Mouse (Mus musculus) heart, adult 11 months (tissue): Measurements from ENCODE around the gene Mink1.
"Not testable (repeated sequence)": the region's sequence is repeated elsewhere in the genome, so short reads cannot be mapped to it uniquely, and the experiment has no call there.

Experiments
- DNase-seq: peaks from one replicate; pipeline ENCODE4 v3.0.0; 2022

The Mink1 gene

DNA sequence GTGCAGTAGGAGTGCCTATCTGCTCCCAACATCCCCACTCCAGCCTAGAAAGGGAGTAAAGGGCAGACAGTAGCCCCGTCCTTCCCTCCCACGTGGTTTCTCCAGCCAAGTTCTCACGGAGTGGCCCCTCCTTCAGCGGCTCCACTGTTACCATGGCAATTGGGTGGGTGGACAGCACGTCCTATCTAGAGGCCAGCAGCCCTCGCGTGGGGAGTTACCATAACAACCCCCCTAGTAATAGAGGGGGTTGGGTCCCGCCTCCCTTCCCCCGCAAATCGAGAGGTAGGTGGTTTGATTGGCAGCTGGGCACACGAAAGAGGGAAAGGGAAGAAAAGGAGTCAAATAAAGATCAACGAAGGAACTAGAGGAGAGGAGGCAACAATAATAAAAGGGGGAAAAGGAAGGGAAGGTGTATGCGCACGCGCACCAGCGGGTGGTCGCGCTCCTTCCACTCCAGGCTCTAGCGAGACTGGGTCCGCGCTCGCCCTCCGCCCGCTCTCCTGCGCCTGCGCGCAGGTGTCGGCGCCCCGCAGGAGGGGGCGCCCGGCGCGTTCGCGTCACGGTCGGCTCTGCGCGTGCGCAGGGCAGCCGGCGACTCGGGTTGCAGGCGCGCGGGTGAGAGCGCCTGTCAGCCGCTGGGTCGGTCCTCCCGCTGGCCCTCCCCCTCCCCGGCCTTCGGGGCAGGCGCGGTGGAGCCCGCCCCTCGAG is at the start of gene Mink1:
Gene Mink1, plus strand, starts transcription at position 595 of the 708 bp plus-strand sequence.
- DNase-seq = peak; percentile 99

DNA sequence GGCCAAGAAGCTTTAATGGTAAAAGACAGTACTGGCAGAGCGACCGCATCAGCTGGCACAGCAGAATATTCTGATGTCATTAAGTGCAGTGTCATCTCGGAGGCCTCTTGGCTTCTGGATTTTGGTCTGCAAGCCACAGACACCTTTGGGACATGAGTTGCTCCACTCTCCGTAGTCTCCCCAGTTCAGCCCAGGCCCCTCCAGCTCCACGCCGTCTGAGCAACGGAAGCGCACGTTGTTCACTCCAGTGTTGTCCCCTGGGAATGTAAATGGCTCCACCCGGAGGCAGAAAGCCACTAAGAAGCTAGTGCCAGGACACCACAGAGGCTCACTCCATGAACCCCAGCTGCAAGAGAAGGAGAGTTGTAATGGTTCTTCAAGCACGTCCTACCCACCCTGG is 49.2 kb upstream of the Mink1 start:
- DNase-seq = peak; percentile 97

DNA sequence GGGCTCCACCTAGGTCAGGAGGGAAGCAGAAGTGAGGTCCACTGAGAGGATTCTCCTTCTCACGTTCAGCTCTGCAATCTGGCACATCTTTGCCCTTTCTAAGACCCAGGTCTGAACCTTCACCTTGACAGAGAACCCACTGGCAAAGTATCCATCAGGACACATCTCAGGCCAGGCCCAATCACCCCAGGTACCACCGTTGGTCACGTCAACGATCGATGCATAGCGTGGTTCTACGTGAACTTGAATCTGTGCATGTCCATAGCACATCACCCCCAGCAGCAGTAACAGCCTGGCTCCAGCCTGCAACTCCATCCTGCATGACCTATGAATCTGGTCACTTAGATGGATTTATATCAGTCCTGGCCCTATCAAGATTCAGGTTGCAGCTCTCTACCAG is 48.4 kb upstream of the Mink1 start, which contains the start of gene Vmo1:
Gene Vmo1, minus strand, starts transcription at position 329 of the 400 bp plus-strand sequence.
- peak; percentile 92 for DNase-seq

DNA sequence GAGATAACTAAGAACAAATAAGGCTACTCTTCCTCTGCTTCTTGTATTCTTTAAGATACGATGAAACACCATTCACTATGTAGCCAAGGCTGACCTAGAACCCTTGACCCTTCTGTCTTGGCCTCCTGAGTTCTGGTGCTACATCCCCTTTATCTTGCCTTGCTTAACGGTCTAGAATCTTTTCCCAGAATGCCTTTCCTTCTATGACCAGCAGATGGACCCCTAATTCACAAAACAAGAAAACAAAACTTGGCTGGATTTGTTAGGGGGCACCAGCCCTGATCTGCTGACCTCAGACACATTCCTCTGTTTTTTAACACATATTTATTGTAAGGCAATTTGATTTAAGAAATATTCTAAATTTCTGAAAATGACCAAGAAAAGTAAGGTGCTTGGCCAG is 46.3 kb upstream of the Mink1 start:
- DNase-seq = peak; percentile 85

DNA sequence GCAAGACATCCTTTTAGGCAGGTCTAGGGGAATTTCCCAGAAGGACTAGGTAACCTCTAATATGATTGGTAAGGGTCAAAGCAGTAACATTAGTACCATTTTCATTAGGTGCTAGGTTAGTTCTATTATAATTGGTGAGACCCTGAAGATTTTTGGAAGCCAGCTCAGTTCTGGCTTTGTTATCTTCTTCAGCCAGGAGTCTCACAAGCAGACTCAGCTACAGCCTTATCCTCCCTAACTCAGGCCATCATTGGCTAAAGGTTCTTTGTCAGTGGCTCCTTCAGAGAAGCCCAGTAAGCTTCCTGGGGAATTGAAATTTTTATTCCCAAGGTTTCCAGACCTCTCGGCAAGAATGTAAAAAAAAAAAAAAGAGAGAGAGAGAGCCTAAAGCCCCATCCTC is 44.2 kb upstream of the Mink1 start:
- no peak for DNase-seq

DNA sequence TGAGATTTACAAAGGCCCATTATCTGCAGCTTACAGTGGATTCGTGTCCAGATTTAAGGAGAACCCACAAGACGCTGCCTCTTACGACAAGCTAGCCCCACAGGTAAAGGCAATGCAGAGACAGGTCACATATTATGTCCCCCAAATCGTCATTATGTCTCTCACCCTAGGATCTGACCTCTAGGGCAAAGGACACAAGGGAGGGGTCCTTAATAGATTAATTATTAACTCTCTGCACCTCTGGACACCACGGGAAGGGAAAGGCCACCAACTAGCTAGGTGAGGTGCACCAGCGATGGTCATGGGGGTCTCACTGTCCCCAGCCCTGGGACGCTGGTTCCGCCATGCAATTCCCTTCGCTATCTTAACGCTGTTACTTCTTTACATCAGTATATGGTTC is 43.8 kb upstream of the Mink1 start, which contains the start of gene Gltpd2:
Gene Gltpd2, plus strand, starts transcription at position 274 of the 400 bp plus-strand sequence.
- peak; percentile 84 for DNase-seq

DNA sequence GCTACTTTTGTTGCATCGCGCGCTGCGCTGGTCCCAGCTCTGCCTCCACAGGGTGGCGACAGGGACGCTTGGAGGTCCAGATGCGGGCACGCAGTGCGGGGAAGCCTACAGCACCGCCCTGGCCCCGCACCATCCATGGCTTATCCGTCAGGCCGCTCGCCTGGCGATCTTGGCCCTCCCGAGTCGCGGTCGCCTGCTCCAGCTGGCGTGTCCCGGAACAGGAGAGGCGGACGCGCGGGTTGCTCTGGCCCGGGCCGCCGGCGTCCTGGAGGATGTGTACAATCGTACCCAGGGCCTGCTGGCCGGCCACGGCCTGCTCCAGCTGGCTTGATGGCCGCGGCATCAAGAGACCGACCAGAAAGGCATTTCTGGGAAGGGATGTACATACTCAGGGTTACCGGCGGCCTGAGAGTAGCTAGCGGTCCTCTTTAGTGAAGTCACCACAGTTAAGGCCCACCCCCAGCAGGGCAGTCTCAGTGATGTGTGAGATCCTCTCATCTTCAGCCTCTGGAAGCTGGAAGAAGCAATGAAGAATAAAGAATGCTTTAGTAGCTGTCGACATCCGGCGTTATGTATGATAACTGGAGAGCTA is 42.4 kb upstream of the Mink1 start:
- peak; percentile 97 for DNase-seq

DNA sequence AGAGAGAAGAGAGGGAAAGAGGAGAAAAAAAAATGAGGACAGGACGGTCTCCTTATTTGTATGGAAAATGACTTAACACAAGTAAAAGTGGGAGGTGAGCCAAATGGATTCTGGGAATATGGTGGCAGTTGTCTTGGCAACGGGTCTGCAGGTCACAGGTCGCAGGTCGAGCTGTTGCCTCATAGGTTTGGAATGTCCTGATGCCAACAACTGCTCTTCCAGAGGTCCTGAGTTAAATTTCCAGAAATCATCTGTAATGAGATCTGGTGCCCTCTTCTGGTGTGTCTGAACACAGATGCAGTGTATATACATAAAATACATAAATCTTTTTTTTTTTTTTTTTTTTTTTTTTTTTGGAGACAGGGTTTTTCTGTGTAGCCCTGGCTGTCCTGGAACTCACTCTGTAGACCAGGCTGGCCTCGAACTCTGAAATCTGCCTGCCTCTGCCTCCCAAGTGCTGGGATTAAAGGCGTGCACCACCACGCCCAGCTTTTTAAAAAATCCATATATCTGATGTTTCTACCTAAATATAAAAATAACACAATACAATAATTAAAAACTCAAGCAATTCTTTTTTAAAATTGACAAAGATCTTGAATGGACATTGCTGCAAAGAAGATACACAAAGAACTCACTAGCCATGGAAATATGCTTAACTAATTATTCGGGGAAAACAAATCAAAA is 39.2 kb upstream of the Mink1 start:
- DNase-seq = peak; percentile 75

DNA sequence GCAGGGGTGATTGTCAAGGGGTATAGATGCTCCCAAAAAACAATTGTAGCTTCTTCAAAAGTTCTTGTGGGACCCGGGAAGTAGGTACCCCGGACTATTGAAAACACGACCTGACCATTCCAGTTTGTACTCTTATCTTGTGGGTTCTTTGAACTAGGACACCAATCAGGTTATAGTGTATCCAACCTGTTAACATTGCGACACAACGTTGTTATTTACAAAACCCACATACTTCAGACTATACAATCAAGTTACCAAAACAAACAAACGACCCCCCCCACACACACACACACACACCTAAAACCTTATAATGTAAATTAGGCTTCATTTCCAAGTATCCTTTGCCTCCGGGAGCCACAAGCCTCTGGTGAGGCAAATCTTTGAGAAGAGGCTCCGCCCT is 37.9 kb upstream of the Mink1 start:
- no peak for DNase-seq

DNA sequence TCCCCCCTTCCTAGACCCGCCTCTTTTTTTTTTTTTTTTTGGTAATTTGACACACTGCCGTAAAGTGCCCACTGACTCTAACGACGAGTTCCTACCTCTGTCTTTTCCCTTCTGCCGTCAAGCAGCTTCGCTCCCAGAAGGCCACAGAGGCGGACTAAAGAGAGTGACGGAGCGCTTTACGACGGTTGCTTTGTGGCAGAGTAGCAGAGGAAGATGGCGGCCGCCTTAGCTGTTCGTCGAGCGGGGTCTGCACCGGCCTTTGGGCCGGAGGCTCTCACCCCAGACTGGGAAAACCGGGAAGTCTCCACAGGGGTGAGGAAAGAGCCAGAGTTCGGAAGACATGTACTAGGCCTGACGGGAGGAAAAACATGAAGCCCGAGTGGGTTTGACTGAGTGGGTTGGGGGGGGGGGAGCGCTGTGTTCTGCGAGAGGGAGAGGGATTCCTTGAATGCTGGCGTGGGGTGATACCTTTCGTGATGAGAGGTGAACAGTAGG is 37.5 kb upstream of the Mink1 start, which contains the start of gene Psmb6:
Gene Psmb6, plus strand, starts transcription at position 184 of the 495 bp plus-strand sequence.
- peak; percentile 100 for DNase-seq

DNA sequence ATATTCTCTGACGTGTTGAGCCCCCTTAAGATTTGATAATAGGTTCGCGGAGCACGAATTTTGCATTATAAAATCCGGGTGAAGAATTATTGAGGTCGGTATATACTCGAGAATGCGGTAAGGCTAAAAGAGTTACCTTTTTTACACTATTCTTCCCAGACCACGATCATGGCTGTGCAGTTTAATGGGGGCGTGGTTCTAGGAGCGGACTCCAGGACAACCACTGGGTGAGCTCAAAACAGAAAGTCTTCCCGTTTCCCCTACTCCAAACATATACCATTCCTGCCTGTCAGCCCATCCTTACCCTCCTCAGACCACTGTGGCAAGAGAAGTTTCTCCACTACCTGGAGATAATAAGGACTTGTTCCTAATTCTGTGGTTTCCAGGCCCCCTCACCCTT is 37.0 kb upstream of the Mink1 start:
- DNase-seq = peak; percentile 89

DNA sequence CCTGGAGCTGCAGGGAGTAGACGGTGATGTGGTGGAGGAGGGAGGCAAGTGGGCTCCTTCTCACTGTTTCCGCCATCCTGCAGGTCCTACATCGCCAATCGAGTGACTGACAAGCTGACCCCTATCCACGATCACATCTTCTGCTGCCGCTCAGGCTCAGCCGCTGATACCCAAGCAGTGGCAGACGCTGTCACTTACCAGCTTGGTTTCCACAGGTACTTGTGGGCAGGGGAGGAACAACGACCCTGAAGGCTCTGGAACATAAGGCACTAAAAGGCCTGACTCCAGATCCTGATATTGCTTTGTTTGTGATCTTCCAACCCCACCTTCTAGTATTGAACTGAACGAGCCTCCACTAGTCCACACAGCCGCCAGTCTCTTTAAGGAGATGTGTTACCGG is 36.5 kb upstream of the Mink1 start:
- peak; percentile 92 for DNase-seq

DNA sequence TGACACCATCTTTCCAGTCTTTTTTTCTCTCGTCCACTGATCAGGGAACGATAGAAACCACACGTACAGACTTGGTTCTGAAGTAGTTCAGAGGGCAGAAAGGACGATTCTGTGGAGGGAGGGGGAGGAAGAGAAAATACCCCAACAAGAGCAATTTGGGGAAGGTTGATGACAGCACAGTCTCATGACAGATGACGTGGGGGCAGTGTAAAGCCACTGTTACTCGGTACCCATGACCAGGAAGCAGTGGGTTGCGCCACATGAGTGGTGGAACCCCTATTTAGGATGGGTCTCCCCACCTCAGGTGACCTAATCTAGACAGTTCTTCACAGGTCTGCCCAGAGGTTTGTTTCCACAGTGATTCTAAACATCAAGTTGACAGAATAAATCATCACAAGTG is 34.1 kb upstream of the Mink1 start:
- DNase-seq = no peak

DNA sequence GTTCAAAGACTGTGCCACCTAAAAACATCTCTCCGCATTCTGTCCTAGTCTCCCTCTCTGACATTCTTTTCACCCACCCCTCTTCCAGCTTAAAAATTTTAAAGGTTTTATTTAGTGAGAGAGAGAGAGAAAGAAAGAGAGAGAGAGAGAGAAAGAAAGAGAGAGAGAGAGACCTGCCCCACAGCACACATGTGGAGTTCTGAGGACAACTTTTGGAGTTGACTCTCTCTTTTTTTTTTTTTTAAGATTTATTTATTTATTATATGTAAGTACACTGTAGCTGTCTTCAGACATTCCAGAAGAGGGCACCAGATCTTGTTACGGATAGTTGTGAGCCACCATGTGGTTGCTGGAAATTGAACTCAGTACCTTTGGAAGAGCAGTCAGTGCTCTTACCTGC is 31.6 kb upstream of the Mink1 start:
- DNase-seq = not testable (repeated sequence)

DNA sequence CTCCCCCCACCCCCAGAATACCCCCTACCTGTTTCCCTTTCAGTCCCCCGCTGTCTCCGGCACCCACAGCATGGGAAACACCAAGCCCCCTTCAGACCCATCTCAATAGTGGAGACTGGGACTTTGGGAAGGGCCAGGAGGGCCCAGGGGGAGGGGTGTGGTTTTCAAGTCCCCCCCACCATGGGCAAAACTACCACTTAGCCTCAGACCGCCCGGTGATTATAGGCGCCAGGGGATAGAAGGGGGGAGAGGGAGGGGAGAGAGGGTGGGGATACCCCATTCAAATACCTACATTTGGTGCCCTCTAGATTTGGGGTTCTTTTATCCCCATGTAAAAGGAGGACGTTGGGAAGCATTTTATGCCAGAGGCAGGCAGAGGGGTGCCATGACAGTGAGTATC is 29.8 kb upstream of the Mink1 start, which contains the start of gene Gm40193:
Gene Gm40193, minus strand, starts transcription at position 101 of the 400 bp plus-strand sequence.
- no peak for DNase-seq

DNA sequence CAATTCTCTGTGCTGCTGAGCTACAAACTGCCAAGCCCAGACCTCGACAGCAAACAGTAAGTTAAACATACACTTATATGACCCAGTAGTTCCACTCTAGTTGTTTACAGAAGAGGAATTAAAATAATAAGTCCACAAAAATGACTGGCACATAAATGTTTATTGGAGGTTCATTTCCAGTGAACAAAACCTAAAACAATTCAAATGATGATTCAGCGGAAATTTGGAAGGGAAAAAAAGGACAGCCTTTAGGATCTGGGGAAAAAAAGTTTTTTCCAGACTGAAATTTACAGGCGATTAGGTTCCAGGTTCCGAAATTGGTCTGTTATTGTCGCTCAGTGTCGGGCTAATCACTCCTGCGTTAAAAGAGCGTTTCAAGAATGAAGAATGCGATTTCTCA is 23.3 kb upstream of the Mink1 start:
- DNase-seq = no peak

DNA sequence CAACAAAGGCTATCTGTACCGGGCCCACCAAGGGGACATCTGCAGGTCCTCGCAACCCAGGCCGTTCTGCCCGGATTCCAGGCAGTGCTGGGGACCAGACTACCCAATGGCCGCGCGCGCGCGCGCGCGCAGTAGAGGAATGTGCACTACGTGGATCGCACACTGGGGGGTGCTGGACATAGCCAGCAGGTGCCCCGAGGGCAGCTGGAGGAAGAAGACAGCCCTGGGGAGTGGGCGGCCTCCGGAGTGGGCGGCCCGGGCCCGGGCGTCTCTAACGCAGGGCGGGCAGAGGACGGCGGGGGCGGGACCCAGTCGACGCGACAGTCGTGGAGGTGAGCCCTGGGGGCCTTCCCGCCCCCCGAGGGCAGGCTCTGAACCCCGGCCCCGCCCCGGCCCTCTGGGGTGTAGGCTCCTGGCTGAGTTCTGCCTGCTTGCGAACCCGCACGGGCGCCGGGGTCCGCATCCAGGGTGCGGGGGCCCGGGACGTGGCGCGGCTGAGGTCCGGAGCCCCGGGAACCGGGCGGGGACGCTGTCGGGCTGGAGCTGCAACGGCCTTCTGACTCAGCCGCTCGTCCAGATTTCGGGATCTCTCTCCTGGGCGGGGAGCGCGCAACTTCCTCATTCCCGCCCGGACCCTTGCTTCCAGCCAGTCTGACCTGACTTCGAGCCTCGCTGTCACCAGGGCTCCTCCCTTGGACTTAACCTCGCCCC is 22.6 kb upstream of the Mink1 start, which contains the start of gene Pld2:
Gene Pld2, plus strand, starts transcription at position 188 of the 711 bp plus-strand sequence.
- peak; percentile 100 for DNase-seq

DNA sequence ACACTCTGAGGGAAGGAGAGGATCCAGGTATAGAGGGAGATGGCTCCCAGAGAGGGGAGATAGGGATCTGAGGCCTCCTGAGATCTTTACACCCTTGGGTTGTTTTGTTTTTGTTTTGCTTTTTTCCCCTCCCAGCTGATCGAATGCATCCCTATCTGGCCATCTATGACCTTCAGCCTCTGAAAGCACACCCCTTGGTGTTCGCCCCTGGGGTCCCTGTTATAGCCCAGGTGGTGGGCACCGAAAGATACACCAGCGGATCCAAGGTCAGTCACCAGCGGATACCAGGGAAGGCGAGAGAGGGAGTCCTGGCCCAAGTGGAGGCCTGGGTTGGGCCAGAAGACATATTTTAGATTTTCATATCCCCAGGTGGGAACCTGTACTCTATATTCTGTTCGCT is 21.8 kb upstream of the Mink1 start:
- DNase-seq = peak; percentile 91

DNA sequence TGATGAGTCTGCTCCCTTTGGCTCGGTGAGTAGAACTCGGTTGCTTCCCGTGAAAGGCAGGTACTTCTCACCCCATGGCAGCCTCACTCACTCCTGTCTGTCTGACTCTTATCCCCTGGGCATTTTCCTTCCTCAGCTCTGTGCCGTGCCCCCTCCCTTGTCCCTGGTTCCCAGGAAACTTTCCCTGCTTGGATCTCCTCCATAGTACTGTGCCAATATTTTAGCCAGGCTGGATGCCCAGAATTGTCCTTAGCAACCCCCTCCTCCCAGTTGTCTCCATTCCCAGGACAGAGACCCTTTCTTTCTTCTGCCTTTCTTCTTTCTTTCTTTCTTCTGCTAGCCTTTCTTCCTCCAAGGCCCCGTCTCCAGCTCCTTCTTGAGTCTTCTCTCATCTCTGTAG is 21.3 kb upstream of the Mink1 start:
- no peak for DNase-seq

DNA sequence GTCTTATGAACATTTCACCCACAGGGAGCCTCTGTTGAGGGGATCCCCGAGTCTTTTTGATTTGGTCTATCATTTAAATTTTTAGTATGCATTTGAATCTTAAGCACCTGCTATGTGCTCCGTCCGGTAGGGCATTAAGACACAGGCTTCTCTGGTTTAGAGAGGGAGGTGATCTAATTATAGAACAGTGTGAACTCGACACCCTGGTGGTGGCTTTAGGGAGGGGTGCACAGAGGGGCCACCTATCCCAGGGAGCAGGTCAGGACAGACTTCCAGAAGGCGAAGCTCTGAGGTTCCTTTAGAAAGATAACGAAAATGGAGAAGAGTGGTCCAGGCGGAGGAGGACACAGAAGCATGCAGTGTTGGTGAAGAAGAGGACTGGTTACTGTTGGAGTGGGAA is 18.2 kb upstream of the Mink1 start:
- no peak for DNase-seq

DNA sequence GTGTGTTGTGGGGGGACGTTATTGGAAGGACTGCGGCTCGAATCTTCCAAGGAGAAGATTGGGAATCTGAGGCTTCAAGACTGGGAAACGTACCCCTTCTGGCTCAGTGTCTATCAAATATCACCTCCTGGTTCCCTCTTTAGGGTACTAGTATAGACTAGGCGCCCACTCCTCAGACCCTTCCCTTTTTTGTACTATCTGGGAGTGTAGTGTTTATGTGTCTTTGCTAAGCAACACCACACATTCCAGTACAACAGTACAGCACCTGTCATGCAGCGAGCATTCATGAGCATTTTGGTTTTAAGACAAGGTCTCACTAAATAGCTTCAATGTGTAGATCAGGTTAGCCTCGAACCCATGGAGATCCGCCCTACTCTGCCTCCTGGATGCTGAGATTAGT is 11.2 kb upstream of the Mink1 start:
- DNase-seq = no peak

DNA sequence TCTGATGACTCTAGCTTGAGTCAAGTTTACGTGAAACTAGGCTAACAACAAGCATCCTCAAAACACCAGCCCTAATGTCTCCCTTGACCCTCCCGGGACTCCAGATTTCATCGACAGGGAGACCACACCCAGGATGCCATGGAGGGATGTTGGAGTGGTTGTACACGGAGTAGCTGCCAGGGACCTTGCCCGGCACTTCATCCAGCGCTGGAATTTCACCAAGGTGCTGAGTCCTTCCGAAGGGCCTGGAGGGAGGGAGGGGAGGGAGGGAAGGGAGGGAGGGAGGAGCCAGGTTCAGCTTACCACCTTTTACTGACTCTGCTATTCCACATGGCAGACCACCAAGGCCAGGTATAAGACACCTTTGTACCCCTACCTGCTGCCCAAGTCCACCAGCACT is 8.7 kb upstream of the Mink1 start:
- DNase-seq = no peak

DNA sequence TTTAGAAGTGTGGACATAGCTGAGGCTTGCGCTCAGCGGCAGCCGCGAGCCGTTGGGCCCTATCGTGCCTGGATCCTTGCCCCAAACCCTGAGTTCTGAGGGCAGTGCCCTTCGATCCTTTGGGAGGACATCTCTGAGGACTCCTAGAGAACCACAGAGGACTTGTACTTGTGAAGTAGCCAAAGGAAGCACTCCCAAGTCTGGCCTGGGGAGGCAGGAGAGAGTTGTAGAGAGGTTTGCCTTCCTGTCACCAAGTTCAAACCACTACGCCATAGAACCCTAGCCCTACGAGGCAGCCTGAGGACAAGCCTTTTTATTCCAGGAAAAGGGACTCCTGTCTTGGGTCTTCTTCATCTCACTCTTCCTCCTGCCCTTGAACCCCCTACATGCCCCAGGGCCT is 5.1 kb upstream of the Mink1 start:
- DNase-seq = no peak
